Comparison of ENCODE assay signal across 14 mouse cellular contexts in the genomic region with DNA sequence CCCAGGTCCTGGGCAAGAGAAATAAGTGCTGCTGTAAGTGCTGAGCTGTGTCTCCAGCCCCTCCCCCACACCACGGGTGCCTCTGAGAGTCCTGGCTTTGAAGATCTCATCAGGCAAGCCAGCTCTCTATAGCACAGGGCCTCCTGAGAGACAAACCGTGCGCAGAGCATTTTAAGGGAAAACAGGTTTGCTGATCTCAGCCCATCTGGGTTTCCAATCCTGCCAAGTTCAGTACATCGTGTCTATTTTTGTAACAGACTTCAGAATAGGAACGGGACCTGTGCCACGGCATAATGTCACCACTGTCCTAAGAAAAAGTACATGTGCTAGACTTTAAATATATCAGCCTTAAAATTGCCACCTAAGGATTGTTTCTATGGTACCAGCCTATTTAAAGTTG. TPM values are rescaled to one million over a fixed set of nuclear protein-coding genes. Genes with fewer than 3 reads are reported as not detected.
A peak's percentile ranks its signal among the peaks of the same experiment; 100 is the strongest.
DNase-seq lines count a peak whose midpoint lies in the region; ATAC-seq and TF ChIP-seq lines count a peak whose summit lies in the region.
"Had no signal": no experiment of that assay in that cellular context is flagged by ENCODE, and none has a peak within 500 bp of the region (broad histone marks: within the 10 kb centered on the region; RNA-seq: fewer than 3 reads in every experiment).

No protein-coding gene starts in this region.

- intact Hi-C loops in heart, postnatal 10 days (cut with DNase I) = no loop called here

- H3K4me1 ChIP-seq in heart, embryonic 12.5 days (replicated peaks) = peaks cover 19% of the 10 kb centered on the region
- peaks cover 7% of the 10 kb centered on the region for H3K4me1 ChIP-seq in cortical plate, adult 2 months (ENCODE audit: control insufficient read depth, insufficient read depth, low read length)
- H3K4me1 ChIP-seq: embryonic facial prominence, embryonic 13.5 days had no signal

- no peak overlapping the region for H3K4me3 ChIP-seq in heart, embryonic 12.5 days
- H3K4me3 ChIP-seq in cortical plate, adult 2 months (ENCODE audit: insufficient read depth, low read length) = no peak overlapping the region
- H3K4me3 ChIP-seq: embryonic facial prominence, embryonic 13.5 days; megakaryocyte, embryonic 14.5 days had no signal

- H3K4me2 ChIP-seq in heart, embryonic 12.5 days = no peak overlapping the region
- H3K4me2 ChIP-seq: embryonic facial prominence, embryonic 13.5 days; liver, embryonic 11.5 days had no signal

- no peak for TF ChIP-seq CTCF in cortical plate, adult 2 months (IDR thresholded peaks at IDR 0.05; ENCODE audit: extremely low read depth, insufficient read depth, low read length)

- H3K36me3 ChIP-seq in heart, embryonic 12.5 days = peaks cover 2% of the 10 kb centered on the region; the same call in 1 of the 2 replicates

- no peak for TF ChIP-seq POLR2A in cortical plate, adult 2 months (IDR thresholded peaks at IDR 0.05; ENCODE audit: extremely low read depth, insufficient read depth, low read length)

- H3K27me3 ChIP-seq in heart, embryonic 12.5 days (replicated peaks) = no peaks in the 10 kb centered on the region
- H3K27me3 ChIP-seq: embryonic facial prominence, embryonic 13.5 days; megakaryocyte, embryonic 14.5 days had no signal

- 56% methylated on average over 6 of the region's 6 CpGs for WGBS in heart, embryonic 12.5 days

- no peak for ATAC-seq in heart, embryonic 12.5 days (ENCODE audit: insufficient number of reproducible peaks, low FRiP score)

- no peaks in the 10 kb centered on the region; the same call in 1 of the 2 replicates for H3K9me3 ChIP-seq in heart, embryonic 12.5 days (replicated peaks)
- H3K9me3 ChIP-seq: embryonic facial prominence, embryonic 13.5 days; megakaryocyte, embryonic 14.5 days had no signal

- DNase-seq in heart, postnatal 10 days = peak; percentile 24 to 30
- peak; percentile 66 to 85 for DNase-seq in left cerebral cortex, adult 18-20 months (ENCODE audit: low spot score in 2 of 2)
- DNase-seq in telencephalon, adult 2 months (ENCODE audit: low read depth, low spot score) = peak; percentile 96
- DNase-seq in adrenal gland, postnatal 36 days = no peak
- no peak for DNase-seq in adrenal gland, adult 18-20 months (ENCODE audit: low spot score in 2 of 2)
- no peak for DNase-seq in adrenal gland, postnatal 25 days
- DNase-seq: adrenal gland, postnatal 10 days; kidney, adult 11 months had no signal

- H3K9ac ChIP-seq in heart, embryonic 12.5 days = no peak overlapping the region
- H3K9ac ChIP-seq: embryonic facial prominence, embryonic 13.5 days had no signal

- H3K27ac ChIP-seq in heart, embryonic 12.5 days (ENCODE audit: poor library complexity, severe bottlenecking) = no peak overlapping the region
- peak overlapping the region; percentile 43; the same call in 1 of the 2 replicates for H3K27ac ChIP-seq in cortical plate, adult 2 months (ENCODE audit: insufficient read depth, low read length)
- H3K27ac ChIP-seq: embryonic facial prominence, embryonic 13.5 days had no signal

RNA-seq across cellular contexts. Expression of gene Tfip11, which starts 5.2 kb away (rescaled TPM):
- total RNA-seq in heart, postnatal 10 days (2021) = 10 to 100 TPM; 19.2 to 22.0 TPM
- 21.6 and 22.3 TPM in 2 replicates for polyA plus RNA-seq in heart, embryonic 12.5 days (2016; fragmentation: Nextera tagmentation; extraction: Ambion mirVana)
- polyA plus RNA-seq in cortical plate, adult 2 months (2012; rRNA removed) = 39.4 and 42.3 TPM in 2 replicates
- total RNA-seq in left cerebral cortex, adult 18-20 months (2021) = 10 to 100 TPM; 40.6 to 45.7 TPM
- total RNA-seq in adrenal gland, postnatal 36 days (2021) = 10 to 100 TPM; 36.3 to 37.8 TPM
- 10 to 100 TPM; 38.6 to 41.8 TPM for total RNA-seq in adrenal gland, adult 18-20 months (2021)
- total RNA-seq in adrenal gland, postnatal 25 days (2021) = 33.3 and 38.6 TPM in 2 replicates

RNA-seq across cellular contexts. Expression of gene Srrd, which starts 21.9 kb away (rescaled TPM):
- total RNA-seq in heart, postnatal 10 days (2021) = 10 to 100 TPM; 10.2 to 12.5 TPM
- 23.8 and 25.2 TPM in 2 replicates for polyA plus RNA-seq in heart, embryonic 12.5 days (2016; fragmentation: Nextera tagmentation; extraction: Ambion mirVana)
- 61.9 and 64.7 TPM in 2 replicates for polyA plus RNA-seq in cortical plate, adult 2 months (2012; rRNA removed)
- total RNA-seq in left cerebral cortex, adult 18-20 months (2021) = 10 to 100 TPM; 19.2 to 23.7 TPM
- 10 to 100 TPM; 35.5 to 63.7 TPM for total RNA-seq in adrenal gland, postnatal 36 days (2021)
- total RNA-seq in adrenal gland, adult 18-20 months (2021) = 10 to 100 TPM; 60.5 to 65.1 TPM
- 22.4 and 29.1 TPM in 2 replicates for total RNA-seq in adrenal gland, postnatal 25 days (2021)

RNA-seq across cellular contexts. Expression of gene Hps4, which starts 21.9 kb away (rescaled TPM):
- total RNA-seq in heart, postnatal 10 days (2021) = 10 to 100 TPM; 11.5 to 12.8 TPM
- 19.0 and 20.2 TPM in 2 replicates for polyA plus RNA-seq in heart, embryonic 12.5 days (2016; fragmentation: Nextera tagmentation; extraction: Ambion mirVana)
- polyA plus RNA-seq in cortical plate, adult 2 months (2012; rRNA removed) = 47.2 and 53.5 TPM in 2 replicates
- 10 to 100 TPM; 26.0 to 33.1 TPM for total RNA-seq in left cerebral cortex, adult 18-20 months (2021)
- total RNA-seq in adrenal gland, postnatal 36 days (2021) = 10 to 100 TPM; 29.4 to 49.4 TPM
- 10 to 100 TPM; 54.1 to 60.5 TPM for total RNA-seq in adrenal gland, adult 18-20 months (2021)
- 32.8 and 36.7 TPM in 2 replicates for total RNA-seq in adrenal gland, postnatal 25 days (2021)

RNA-seq across cellular contexts. Expression of gene Gm6583, which starts 34.9 kb away (rescaled TPM):
- total RNA-seq in heart, postnatal 10 days (2021) = under 1 TPM; 0.10 to 0.19 TPM
- 0.10 and 0.24 TPM in 2 replicates for polyA plus RNA-seq in heart, embryonic 12.5 days (2016; fragmentation: Nextera tagmentation; extraction: Ambion mirVana)
- 0.04 and 0.13 TPM in 2 replicates for polyA plus RNA-seq in cortical plate, adult 2 months (2012; rRNA removed)
- total RNA-seq in left cerebral cortex, adult 18-20 months (2021) = not detected
- total RNA-seq in adrenal gland, postnatal 36 days (2021) = not detected
- total RNA-seq in adrenal gland, adult 18-20 months (2021) = not detected
- 0.36 TPM in 1 of 2 replicates, not detected in the other for total RNA-seq in adrenal gland, postnatal 25 days (2021)
- polyA plus RNA-seq: heart, embryonic 14.5 days had no signal

RNA-seq across cellular contexts. Expression of gene Tpst2, which starts 44.4 kb away (rescaled TPM):
- 10 to 100 TPM; 48.3 to 61.0 TPM for total RNA-seq in heart, postnatal 10 days (2021)
- polyA plus RNA-seq in heart, embryonic 12.5 days (2016; fragmentation: Nextera tagmentation; extraction: Ambion mirVana) = 34.4 and 36.4 TPM in 2 replicates
- polyA plus RNA-seq in cortical plate, adult 2 months (2012; rRNA removed) = 31.4 and 35.4 TPM in 2 replicates
- total RNA-seq in left cerebral cortex, adult 18-20 months (2021) = 10 to 100 TPM; 29.6 to 39.3 TPM
- total RNA-seq in adrenal gland, postnatal 36 days (2021) = 100 to 1,000 TPM; 198 to 275 TPM
- 100 to 1,000 TPM; 208 to 233 TPM for total RNA-seq in adrenal gland, adult 18-20 months (2021)
- total RNA-seq in adrenal gland, postnatal 25 days (2021) = 144 and 210 TPM in 2 replicates

Comparison
In these comparisons a context has a peak if more than half of its experiments do, and no peak if none do; other contexts are left out.
1. DNase-seq: peak in heart, postnatal 10 days (2 of 2), left cerebral cortex, adult 18-20 months (2 of 2) and telencephalon, adult 2 months (single experiment); none in adrenal gland, postnatal 36 days (0 of 2), adrenal gland, adult 18-20 months (0 of 2) and adrenal gland, postnatal 25 days (single experiment).